Mouse (Mus musculus) erythroblast, embryonic 14.5 days (primary cell): ENCODE measurements around the gene Epha2. TPM values are rescaled to one million over a fixed set of nuclear protein-coding genes. Genes with fewer than 3 reads are reported as not detected.

Source experiments
- H3K27me3 ChIP-seq: 2 replicates; pipeline ENCODE4 v1.6.1; 2012; ENCODE audit warnings: inconsistent platforms; ENCODE audit not compliant: control insufficient read depth
- H3K36me3 ChIP-seq: 2 replicates; pipeline ENCODE4 v1.6.1; 2012; ENCODE audit warnings: mild to moderate bottlenecking, inconsistent platforms; ENCODE audit not compliant: control insufficient read depth
- H3K4me1 ChIP-seq: 2 replicates; pipeline ENCODE4 v1.6.1; 2012; ENCODE audit warnings: inconsistent platforms; ENCODE audit not compliant: control insufficient read depth
- H3K4me3 ChIP-seq: replicated peaks from 2 replicates; pipeline ENCODE3; 2012; ENCODE audit warnings: moderate library complexity, mild to moderate bottlenecking, inconsistent platforms
- H3K9me3 ChIP-seq: 2 replicates; pipeline ENCODE4 v1.6.1; 2012; ENCODE audit warnings: low read length, inconsistent platforms, mixed read lengths; ENCODE audit not compliant: control insufficient read depth
- GATA1 ChIP-seq: IDR thresholded peaks from 2 replicates; pipeline ENCODE4 v1.6.1; 2012; ENCODE audit warnings: low read length, inconsistent platforms, mixed read lengths
- TAL1 ChIP-seq: IDR thresholded peaks from 3 replicates; pipeline ENCODE4 v1.6.1; 2012; ENCODE audit warnings: low read length, inconsistent platforms, mixed read lengths
- polyA plus RNA-seq: library from polyadenylated mRNA; stranded (reverse); fragments of >175 nt; gene quantifications from 2 replicates; pipeline ENCODE4 v1.2.3, GENCODE M21; 2012

Gene Epha2
- polyA plus RNA-seq, 1 experiment, result not detected

DNA sequence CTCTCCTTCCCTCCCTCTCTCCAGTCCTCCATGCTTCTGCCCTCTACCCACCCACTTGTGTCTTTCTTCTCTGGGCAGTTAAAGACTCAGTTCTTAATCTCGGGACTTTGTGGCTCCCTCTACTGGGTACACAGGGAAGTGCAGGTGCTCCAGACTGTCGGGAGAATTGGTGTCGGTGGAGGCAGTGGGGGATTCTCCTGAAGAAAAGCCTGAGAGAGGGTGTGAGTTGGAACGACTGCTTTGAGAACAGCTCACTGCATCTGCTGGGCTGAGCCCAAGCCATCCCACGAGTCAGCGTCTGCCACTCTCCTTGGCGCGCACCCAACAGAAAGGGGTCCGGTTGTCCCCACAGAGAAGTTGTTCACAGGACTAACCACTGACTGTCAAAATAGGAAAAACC lies 33.2 kb upstream of the Epha2 start:
- Histone ChIP-seq H3K27me3 (peaks cover 5% of the 10 kb centered on the region), H3K36me3 (no peaks in the 10 kb centered on the region), H3K9me3 (peaks cover 2% of the 10 kb centered on the region; the same call in 1 of the 2 replicates), H3K4me3 (no peak overlapping the region), H3K4me1 (no peaks in the 10 kb centered on the region)
- TF ChIP-seq GATA1 (no peak), TAL1 (no peak)

DNA sequence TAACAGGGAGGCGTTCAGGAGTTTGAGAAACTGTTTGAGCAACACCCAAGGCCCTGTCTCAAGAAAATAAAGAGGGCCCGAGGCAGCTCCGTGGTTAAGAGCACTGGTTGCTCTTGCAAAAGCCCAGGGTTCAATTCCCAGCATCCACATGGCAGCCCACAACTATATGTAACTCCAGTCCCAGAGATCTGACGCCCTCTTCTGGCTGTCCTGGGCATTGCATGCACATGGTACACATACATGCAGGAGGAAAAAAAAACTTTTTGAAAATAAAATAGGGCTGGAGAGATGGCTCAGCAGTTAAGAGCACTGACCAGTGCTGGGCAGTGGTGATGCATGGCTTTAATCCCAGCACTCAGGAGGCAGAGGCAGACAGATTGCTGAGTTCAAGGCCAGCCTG lies 32.7 kb upstream of the Epha2 start:
- H3K4me3 ChIP-seq, result no peak overlapping the region
- H3K36me3 ChIP-seq, result no peaks in the 10 kb centered on the region
- H3K27me3 ChIP-seq, result peaks cover 8% of the 10 kb centered on the region
- H3K4me1 ChIP-seq, result no peaks in the 10 kb centered on the region
- TF ChIP-seq TAL1 (no peak), GATA1 (no peak)
- H3K9me3 ChIP-seq, result no peaks in the 10 kb centered on the region; the same call in 1 of the 2 replicates

DNA sequence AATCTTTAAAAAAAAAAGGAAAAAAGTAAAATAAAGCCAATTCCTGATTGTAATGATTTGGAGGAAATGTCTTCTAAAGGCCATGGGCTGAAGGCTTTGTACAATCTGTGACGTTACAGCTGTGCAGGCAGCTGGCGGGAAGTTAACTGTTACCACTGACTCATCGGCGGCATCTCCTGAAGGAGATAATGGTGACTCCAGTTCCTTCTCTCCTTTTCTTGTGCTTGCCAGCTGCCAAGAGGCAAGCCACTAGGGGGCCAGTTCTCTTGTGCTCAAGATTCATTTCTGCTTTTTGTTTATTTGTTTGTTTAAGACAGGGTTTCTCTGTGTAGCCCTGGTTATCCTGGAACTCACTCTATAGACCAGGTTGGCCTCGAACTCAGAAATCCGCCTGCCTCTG lies 32.0 kb upstream of the Epha2 start:
- peaks cover 8% of the 10 kb centered on the region for H3K27me3 ChIP-seq
- no peaks in the 10 kb centered on the region; the same call in 1 of the 2 replicates for H3K9me3 ChIP-seq
- H3K36me3 ChIP-seq, result no peaks in the 10 kb centered on the region
- H3K4me3 ChIP-seq, result no peak overlapping the region
- H3K4me1 ChIP-seq, result no peaks in the 10 kb centered on the region
- no peak for TF ChIP-seq GATA1
- no peak for TF ChIP-seq TAL1

DNA sequence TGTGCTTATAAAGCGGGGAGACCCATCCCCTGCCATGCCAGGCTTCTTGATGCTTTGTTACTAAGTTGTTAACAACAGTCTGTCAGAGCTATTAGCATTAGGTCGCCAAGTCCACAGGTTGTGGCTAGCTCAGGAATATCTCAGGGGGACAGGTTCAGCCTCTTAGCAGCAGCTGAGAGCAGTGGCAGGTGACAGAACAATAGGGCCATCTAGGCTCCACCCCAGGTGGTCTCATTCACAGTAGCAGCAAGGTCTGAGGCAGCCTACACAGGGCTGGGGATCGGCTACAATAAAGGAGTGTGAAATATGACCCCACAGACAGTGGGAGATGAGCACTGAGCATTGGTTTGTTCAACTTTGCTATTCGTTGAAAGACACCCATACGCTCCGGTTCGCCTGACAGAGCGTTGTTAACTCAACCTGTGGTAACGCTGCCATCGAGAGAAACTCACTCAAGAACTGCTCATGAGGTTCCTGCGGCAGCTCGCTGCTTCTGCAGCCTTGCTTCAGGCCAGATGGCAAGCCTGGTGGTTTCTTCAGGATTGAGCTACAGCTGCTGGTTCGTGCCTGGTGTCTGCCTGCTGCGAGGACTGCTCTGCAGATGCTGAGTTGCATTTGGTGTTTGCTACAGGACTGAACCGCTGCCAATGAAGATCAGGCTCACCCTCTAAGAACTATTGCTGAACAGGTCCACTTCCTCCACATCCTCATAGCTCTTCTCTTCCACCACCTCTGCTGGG lies 30.7 kb upstream of the Epha2 start:
- peaks cover 8% of the 10 kb centered on the region for H3K27me3 ChIP-seq
- no peaks in the 10 kb centered on the region; the same call in 1 of the 2 replicates for H3K9me3 ChIP-seq
- no peaks in the 10 kb centered on the region for H3K4me1 ChIP-seq
- TF ChIP-seq TAL1 (no peak), GATA1 (no peak)
- H3K4me3 ChIP-seq, result no peak overlapping the region
- no peaks in the 10 kb centered on the region for H3K36me3 ChIP-seq

DNA sequence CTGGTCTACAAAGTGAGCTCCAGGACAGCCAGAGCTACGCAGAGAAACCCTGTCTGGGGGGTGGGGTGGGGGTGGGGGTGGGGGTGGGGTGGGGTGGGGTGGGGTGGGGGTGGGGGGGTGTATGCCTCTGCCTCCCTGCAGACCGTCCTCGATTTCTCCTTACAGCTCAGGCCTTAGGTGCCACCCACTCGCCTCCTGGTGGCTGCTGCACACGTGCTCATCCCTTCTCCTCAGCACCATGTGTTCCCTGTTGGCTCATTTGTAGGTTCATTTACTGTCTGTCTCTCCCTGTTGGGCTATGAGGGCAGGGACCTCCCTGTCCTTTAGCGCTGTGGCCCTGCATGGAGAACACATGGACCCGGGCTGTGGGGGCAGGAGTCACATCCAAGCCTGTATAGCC lies 29.8 kb upstream of the Epha2 start:
- TF ChIP-seq GATA1, result no peak
- no peak for TF ChIP-seq TAL1
- H3K36me3 ChIP-seq, result no peaks in the 10 kb centered on the region
- no peaks in the 10 kb centered on the region for H3K4me1 ChIP-seq
- peaks cover 8% of the 10 kb centered on the region for H3K27me3 ChIP-seq
- H3K9me3 ChIP-seq, result no peaks in the 10 kb centered on the region; the same call in 1 of the 2 replicates
- no peak overlapping the region for H3K4me3 ChIP-seq

DNA sequence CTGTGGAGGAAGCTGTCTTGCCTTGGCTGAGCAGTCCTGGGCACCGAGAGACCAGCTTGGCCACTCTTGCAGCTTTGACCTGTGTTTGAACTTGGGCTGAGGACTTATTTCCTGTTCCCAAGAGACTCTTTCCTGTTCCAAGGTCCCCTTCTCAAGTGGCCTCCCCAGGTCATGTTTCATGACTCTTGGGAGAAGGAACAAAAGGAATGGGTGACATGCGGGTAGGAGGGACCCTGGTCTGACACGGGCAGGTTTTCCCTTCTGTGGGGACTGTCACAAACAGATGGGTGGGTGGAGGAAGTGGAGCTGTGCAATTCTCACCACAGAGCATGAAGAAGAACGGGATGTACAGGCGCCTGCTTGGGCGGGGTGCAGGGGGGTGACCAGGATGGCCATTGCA lies 29.3 kb upstream of the Epha2 start:
- Histone ChIP-seq H3K4me3 (no peak overlapping the region), H3K36me3 (no peaks in the 10 kb centered on the region), H3K4me1 (no peaks in the 10 kb centered on the region), H3K9me3 (no peaks in the 10 kb centered on the region; the same call in 1 of the 2 replicates), H3K27me3 (peaks cover 8% of the 10 kb centered on the region)
- TF ChIP-seq GATA1 (no peak), TAL1 (no peak)

DNA sequence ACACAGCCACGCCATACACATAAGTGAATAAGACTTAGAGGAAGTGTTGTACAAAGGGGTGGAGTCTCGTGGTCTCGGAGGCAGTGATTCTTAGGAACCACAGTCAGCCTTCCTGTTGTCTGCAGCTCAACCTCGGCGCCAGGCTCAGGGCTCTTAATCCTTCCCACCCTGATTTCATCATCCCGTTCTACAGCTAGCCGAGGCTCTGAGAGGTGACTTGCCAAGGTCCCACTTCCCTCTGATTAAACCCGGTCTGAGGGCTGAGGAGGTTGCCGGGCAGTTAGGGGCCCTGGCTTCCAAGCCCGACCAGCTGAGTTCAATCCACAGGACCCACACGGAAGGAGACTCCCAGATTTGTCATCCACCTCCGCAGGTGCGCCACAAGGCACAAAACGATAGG lies 28.2 kb upstream of the Epha2 start:
- Histone ChIP-seq H3K4me3 (no peak overlapping the region), H3K36me3 (no peaks in the 10 kb centered on the region), H3K27me3 (peaks cover 8% of the 10 kb centered on the region)

DNA sequence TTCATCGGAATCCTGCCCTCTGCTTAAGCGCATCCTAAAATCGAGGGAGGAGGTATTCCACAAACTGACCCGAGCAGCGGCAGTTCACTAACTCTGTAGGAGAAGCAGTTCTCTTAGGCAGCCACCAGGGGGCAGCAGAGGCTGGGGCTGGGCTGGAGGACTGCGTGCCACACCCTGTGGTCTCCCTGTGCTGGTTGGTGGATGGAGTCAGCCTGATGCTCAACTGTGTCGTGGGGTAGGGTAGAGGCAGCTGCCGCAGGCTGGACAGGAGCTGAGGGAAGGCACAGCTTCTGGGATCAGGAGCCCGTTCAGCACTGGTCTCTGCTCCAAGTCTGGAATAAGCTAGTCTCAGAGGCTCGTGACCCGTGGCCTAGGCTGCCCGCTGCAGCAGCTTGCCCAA lies 27.7 kb upstream of the Epha2 start:
- no peak overlapping the region for H3K4me3 ChIP-seq

More for the DNA sequence above, 28.2 kb upstream of the Epha2 start:
- Histone ChIP-seq H3K4me1 (no peaks in the 10 kb centered on the region), H3K9me3 (no peaks in the 10 kb centered on the region; the same call in 1 of the 2 replicates)
- no peak for TF ChIP-seq TAL1
- TF ChIP-seq GATA1, result no peak

DNA sequence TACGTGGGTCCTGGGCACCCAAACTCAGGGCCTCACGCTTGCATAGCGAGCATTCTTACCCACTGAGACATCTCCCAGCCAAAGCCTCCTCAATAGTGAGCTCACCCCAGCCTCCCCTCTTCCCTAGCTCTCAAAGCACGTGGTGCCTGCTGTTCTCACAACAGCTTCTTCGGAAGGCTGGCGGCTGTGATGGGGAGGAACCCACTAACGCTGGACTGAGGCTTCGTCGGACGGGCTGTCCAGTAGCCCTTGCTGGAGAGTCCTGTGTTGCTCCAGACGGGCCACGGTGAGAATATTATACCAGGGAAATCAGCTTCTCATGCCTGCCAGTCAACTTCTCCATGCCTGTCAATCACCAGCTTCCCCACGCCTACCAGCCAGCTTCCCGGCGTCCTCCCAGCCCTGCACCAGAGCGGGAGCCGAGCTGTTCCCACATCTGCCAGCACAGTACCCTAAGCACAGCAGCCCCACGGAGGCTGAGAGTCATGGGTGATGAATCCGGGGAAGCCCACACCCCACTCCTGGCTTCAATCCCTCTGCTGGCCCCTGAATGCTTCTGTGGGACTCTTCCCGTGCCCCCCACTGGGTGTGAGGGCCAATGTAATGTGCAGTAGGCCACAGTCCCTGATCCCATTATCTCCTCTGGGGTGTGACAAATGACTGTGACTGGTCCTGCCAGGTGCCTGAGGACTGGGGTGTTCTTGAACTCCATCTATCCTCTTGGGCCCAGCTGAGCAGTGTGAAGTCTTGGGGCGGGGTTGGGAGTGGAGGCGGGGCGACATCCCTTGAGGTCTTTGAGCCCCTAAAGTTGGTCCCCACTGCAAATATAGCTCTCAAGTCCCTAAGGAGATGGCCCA lies 26.3 kb upstream of the Epha2 start:
- TF ChIP-seq GATA1, result no peak
- Histone ChIP-seq H3K36me3 (no peaks in the 10 kb centered on the region), H3K27me3 (peaks cover 8% of the 10 kb centered on the region), H3K4me3 (no peak overlapping the region), H3K4me1 (no peaks in the 10 kb centered on the region), H3K9me3 (no peaks in the 10 kb centered on the region)

More for the DNA sequence above, 27.7 kb upstream of the Epha2 start:
- Histone ChIP-seq H3K27me3 (peaks cover 8% of the 10 kb centered on the region), H3K4me1 (no peaks in the 10 kb centered on the region), H3K36me3 (no peaks in the 10 kb centered on the region), H3K9me3 (no peaks in the 10 kb centered on the region; the same call in 1 of the 2 replicates)
- TF ChIP-seq GATA1 (no peak), TAL1 (no peak)
